Mouse (Mus musculus) megakaryocyte-erythroid progenitor cell, adult 5-6 weeks (primary cell): ENCODE measurements around the gene Cdh22. TPM values are rescaled to one million over a fixed set of nuclear protein-coding genes. Genes with fewer than 3 reads are reported as not detected.

Experiments
- ATAC-seq: replicated peaks from 2 replicates; pipeline ENCODE4 v1.8.0; 2016; ENCODE audit warnings: mild to moderate bottlenecking, inconsistent platforms; ENCODE audit not compliant: severe bottlenecking, poor library complexity, low FRiP score, low TSS enrichment
- total RNA-seq, 2 experiments: library from RNA; stranded (forward) in 1 of 2; stranded (reverse) in 1 of 2; fragments of 200-1000, 215-1000 nt in 1 of 2; fragments of >200 nt in 1 of 2; fragmentation: Nextera tagmentation in 1 of 2; gene quantifications; 2 replicates each; pipeline ENCODE4 v1.2.3; 2014 to 2017

The Cdh22 gene
- total RNA-seq, 2 experiments from 2014 or later = not detected

DNA sequence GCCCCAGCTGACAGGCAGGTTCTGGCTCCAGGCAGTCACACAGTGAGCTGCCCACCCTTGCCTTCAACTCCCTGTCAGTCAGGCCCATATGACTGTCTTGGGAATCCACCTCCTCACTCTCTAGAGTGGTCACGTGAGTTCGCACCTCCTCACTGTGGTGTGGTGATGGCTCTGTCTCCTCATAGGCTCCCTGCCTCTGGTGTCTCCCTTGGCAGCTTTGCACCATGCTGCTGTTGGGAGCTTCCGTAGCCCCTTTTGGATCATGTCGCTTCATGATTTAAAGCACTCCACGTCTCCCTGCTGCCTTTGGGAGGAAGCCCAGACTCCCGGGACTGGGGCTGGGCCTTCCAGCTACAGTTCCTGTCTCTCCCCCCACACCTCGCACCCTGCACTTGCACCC is 170.2 kb downstream of the Cdh22 start:
- no peak for ATAC-seq

DNA sequence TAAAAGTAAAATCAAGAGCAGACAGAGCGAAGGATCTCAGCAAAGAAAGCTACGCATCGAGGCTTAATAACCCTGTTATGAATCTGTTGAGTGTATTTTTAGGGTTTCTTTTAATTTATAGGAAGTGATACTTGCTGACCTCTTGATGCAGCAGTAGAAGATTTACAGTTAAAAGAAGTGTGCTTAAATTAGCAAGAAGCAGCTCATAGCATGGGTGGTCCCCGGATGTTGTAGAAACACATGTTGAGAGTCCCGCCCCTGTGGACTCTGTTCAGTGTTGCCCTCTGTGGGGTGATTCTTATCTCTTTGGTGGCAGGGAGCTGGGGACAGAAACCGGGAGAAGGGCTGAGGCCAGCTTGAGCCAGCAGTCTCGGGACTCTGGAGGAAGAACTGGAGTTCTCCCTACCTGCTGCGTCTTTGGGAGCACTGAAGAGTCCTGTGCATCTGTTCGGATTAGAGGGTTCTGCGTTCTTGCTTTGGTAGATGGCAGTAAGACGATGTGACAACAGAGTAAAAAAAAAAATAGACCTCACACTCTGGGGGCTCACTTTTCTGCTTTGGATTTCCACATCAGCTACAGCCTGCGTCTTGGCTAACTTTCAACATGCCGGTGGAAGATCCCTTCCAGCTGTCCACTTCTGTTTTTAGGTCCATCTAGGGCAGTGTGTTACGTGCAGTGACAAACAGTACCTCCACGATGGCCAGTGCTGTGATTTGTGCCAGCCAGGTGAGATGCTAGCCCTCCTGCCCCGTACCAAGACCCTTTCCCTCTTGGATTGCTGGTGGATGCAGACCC is 172.8 kb downstream of the Cdh22 start:
- no peak for ATAC-seq

Other genes with a start within 250 kb of the Cdh22 start
- gene Ncoa5, start 200.0 kb downstream of the Cdh22 start, total RNA-seq (2014; fragmentation: Nextera tagmentation) = 38.4 and 44.2 TPM in 2 replicates
- gene Ncoa5, start 200.0 kb downstream of the Cdh22 start, total RNA-seq (2017) = 41.2 and 42.4 TPM in 2 replicates
- 0.67 TPM in 1 of 2 replicates, not detected in the other for gene Cd40, start 179.2 kb downstream of the Cdh22 start, total RNA-seq (2014; fragmentation: Nextera tagmentation)
- not detected in 2 replicates for gene Cd40, start 179.2 kb downstream of the Cdh22 start, total RNA-seq (2017)
- not detected in 2 replicates for gene 1700025C18Rik, start 144.1 kb downstream of the Cdh22 start, total RNA-seq (2014; fragmentation: Nextera tagmentation)
- gene 1700025C18Rik, start 144.1 kb downstream of the Cdh22 start, total RNA-seq (2017) = not detected in 2 replicates
- 23.8 and 53.9 TPM in 2 replicates for gene Slc35c2, start 53.0 kb upstream of the Cdh22 start, total RNA-seq (2014; fragmentation: Nextera tagmentation)
- 15.9 and 21.0 TPM in 2 replicates for gene Slc35c2, start 53.0 kb upstream of the Cdh22 start, total RNA-seq (2017)
- gene Elmo2, start 91.6 kb upstream of the Cdh22 start, total RNA-seq (2014; fragmentation: Nextera tagmentation) = 23.5 and 31.5 TPM in 2 replicates
- gene Elmo2, start 91.6 kb upstream of the Cdh22 start, total RNA-seq (2017) = 11.6 and 16.4 TPM in 2 replicates
- gene Zfp663, start 133.9 kb upstream of the Cdh22 start, total RNA-seq (2014; fragmentation: Nextera tagmentation) = not detected in 2 replicates
- not detected in 2 replicates for gene Zfp663, start 133.9 kb upstream of the Cdh22 start, total RNA-seq (2017)
- not detected in 2 replicates for gene Zfp334, start 153.4 kb upstream of the Cdh22 start, total RNA-seq (2014; fragmentation: Nextera tagmentation)
- not detected in 2 replicates for gene Zfp334, start 153.4 kb upstream of the Cdh22 start, total RNA-seq (2017)
- not detected in 2 replicates for gene Ocstamp, start 165.6 kb upstream of the Cdh22 start, total RNA-seq (2014; fragmentation: Nextera tagmentation)
- not detected in 2 replicates for gene Ocstamp, start 165.6 kb upstream of the Cdh22 start, total RNA-seq (2017)
- gene Slc13a3, start 238.4 kb upstream of the Cdh22 start, total RNA-seq (2014; fragmentation: Nextera tagmentation) = not detected in 2 replicates
- not detected in 2 replicates for gene Slc13a3, start 238.4 kb upstream of the Cdh22 start, total RNA-seq (2017)